Mouse (Mus musculus): Measurements from ENCODE around the gene Cts8.

The Cts8 gene

DNA sequence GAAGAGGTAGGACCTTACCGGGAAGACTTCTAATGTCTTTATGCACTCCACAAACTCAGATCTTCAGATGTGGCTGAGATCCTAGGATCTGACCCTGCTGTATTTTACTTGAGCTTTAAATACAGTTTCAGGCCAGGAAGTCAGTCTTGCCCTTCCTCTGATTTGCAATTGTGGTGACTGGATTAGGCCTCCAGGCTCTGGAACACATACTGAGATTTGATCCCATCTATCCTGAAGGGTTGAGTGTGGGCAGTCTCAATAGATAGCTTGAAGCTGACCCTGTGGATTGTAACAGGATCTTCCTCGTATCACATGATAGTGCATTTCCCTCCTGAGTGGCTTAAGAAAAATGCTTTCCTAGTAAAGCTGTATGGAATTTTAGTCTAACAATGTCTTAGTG is at the start of gene Cts8:
Gene Cts8, minus strand, starts transcription at position 101 of the 400 bp plus-strand sequence.
- DNase-seq, result no peak

DNA sequence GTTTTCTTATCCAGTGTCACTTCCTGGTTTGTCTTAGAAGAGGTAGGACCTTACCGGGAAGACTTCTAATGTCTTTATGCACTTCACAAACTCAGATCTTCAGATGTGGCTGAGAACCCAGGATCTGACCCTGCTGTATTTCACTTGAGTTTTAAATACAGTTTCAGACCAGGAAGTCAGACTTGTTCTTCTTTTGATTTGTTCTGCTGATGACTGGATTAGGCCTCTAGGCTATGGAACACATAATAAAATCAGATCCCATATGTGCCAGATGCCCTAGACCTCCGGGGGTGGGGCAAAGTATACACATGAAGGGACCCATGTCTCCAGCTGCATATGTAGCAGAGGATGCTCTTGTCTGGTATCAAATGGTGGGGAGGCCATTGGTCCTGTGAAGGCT is 33.6 kb upstream of the Cts8 start, which contains the start of gene Gm49398:
Gene Gm49398, minus strand, starts transcription at position 101 of the 400 bp plus-strand sequence.
- DNase-seq, result no peak

DNA sequence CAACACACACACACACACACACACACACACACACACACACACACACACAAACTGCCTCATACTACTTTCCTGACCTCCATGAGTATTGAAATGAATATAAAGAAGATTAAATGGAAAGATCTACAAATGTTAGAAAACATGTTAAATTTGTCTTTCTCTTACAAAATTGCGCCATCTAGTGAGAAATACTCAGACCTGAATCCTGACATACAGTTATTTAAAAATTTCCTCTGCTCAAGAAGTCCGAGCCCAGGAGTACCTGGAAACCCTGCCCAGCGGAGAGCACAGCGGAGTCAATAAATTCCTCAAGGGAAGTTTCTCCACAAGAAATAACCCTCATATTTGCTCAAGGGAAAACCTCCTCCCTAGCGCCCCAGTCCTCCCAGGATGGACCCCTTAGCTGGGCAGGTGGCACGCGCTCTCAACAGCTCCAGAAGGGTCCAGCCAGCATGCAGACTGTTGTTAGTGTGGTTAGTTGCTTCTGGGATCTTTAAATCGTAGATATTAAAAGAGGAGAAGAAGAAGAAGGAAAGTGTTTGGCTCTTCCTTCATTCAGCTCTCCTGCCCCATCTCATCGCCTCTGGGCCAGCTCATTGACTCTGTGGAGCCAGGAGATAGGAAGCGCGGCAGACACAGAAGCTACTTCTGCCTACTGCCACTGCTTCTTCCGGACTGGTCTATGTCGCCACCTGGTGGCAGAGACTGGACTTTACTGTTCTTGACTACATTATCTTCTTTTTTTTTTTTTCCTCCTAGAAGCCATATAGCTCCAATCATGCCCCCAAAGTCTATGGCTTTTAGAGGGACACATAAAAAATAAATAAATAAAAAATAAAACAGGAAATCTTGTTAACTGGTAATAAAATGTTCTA is 13.8 kb downstream of the Cts8 start:
- peak; percentile 54 for DNase-seq

DNA sequence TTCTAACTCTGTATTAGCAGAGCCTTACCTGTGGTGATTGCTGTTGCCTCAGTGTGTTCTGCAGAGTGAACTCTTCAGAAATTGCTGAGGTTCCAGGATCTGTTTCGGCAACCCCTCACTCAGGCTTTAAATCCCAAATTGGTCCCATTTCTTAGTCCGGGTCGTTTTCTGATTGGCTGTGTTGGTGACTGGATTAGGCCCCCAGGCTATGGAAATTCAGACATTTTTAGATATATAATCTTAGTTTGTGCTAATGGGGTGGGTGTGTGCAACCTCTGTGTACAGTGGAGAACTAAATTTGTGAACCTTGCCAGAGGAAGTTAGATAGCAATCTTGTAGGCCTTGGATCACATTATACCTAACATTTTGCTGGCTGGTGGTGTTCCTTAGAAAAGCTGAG is 51.8 kb downstream of the Cts8 start, which contains the start of gene Cts6:
Gene Cts6, minus strand, starts transcription at position 101 of the 400 bp plus-strand sequence.
- no peak for DNase-seq

Data from lung, postnatal 14 days (tissue).